Mouse (Mus musculus) intestine, embryonic 16.5 days (tissue): ENCODE measurements around the gene D630045J12Rik. TPM values are rescaled to one million over a fixed set of nuclear protein-coding genes. Genes with fewer than 3 reads are reported as not detected.

Source experiments
- ATAC-seq: fragments of 200-750 bp; cut with Nextera tagmentation; 2 replicates; pipeline ENCODE4 v1.8.0; 2017; ENCODE audit warnings: moderate TSS enrichment, moderate library complexity
- H3K27ac ChIP-seq: fragments of 300-500 bp; sonication (generic); 2 replicates; pipeline ENCODE4 v1.5.1; 2014; ENCODE audit warnings: mild to moderate bottlenecking, low read length
- H3K27me3 ChIP-seq: fragments of 300-500 bp; sonication (generic); replicated peaks from 2 replicates; pipeline ENCODE4 v1.6.1; 2014; ENCODE audit warnings: low read length, control low read depth, mixed read lengths; ENCODE audit not compliant: control insufficient read depth, insufficient read depth
- H3K36me3 ChIP-seq: fragments of 300-500 bp; sonication (generic); 2 replicates; pipeline ENCODE4 v1.6.1; 2014; ENCODE audit warnings: low read length, control low read depth; ENCODE audit not compliant: control insufficient read depth, insufficient read depth
- H3K4me1 ChIP-seq: fragments of 300-500 bp; sonication (generic); 2 replicates; pipeline ENCODE4 v1.6.1; 2014; ENCODE audit warnings: low read length, control low read depth, mixed read lengths; ENCODE audit not compliant: control insufficient read depth, insufficient read depth
- H3K4me2 ChIP-seq: fragments of 300-500 bp; sonication (generic); 2 replicates; pipeline ENCODE4 v1.6.1; 2014; ENCODE audit warnings: low read depth, low read length, control low read depth
- H3K4me3 ChIP-seq: fragments of 300-500 bp; sonication (generic); 2 replicates; pipeline ENCODE4 v1.5.1; 2014; ENCODE audit warnings: mild to moderate bottlenecking, low read length
- H3K9ac ChIP-seq: fragments of 300-500 bp; sonication (generic); 2 replicates; pipeline ENCODE4 v1.6.1; 2014; ENCODE audit warnings: low read depth, low read length
- H3K9me3 ChIP-seq: fragments of 300-500 bp; sonication (generic); 2 replicates; pipeline ENCODE4 v1.6.1; 2016; ENCODE audit warnings: low read length, control low read depth; ENCODE audit not compliant: control insufficient read depth
- WGBS: fragments of 180-500 bp; shearing (Covaris S2); extraction: QIAGEN DNeasy Blood & Tissue Kit; methylation state at CpG from one replicate; pipeline ENCODE4 v1.1.7; 2014; 5-methylcytosine and 5-hydroxymethylcytosine counted together
- polyA plus RNA-seq: library from polyadenylated mRNA; unstranded; fragments of >200 nt; fragmentation: Nextera tagmentation; extraction: Ambion mirVana; gene quantifications from 2 replicates; pipeline ENCODE4 v1.2.1, GENCODE M21; 2015

Gene D630045J12Rik
- polyA plus RNA-seq, 1 experiment from 2014 or later, result 1.5 TPM

DNA sequence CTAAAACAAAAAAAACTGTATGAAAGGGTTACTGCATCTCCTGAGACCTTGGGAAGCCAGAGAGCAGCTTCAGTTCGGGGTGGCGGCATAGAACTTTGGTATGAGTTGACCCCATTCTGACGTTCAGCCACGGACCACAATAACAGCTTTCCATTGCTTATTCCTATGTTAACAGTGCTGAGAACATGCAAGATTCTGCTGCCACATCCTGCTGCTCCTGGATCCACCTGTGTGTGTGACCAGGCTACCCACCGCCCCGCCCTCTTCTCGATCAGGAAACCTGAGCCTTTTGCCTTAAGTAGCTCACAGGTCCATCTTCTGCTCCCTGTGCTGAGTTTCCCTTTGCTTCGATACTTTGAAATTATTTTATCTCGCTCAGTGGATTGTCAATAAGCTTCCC is 147.9 kb downstream of the D630045J12Rik start:
- ATAC-seq, result no peak
- H3K36me3 ChIP-seq, result no peaks in the 10 kb centered on the region
- no peak overlapping the region for H3K27ac ChIP-seq
- H3K4me2 ChIP-seq, result no peak overlapping the region
- H3K9me3 ChIP-seq, result no peaks in the 10 kb centered on the region
- H3K4me3 ChIP-seq, result no peak overlapping the region
- no peak overlapping the region for H3K9ac ChIP-seq
- no peaks in the 10 kb centered on the region for H3K27me3 ChIP-seq
- H3K4me1 ChIP-seq, result peaks cover 5% of the 10 kb centered on the region; the same call in 1 of the 2 replicates
- WGBS, result 83% methylated on average over 9 of the region's 9 CpGs

DNA sequence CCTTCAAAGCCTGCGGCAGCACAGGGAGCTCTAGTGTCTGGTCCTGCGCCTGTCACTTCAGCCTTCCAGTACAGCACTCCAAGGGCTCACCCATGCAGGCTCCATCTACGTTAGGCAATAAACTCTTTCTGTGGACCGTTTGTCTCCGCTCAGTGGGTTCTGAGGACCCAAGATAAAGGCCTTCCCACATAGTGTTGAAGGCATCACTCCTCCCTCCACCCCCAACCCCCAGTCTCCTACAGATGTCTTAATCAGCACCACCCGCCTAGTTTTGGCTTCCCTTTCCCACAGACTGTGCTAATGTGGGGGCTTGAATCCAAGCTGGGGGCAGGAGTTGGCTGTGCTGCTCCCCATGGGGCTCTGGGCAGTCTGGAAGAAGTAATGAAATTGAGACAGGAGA is 150.0 kb downstream of the D630045J12Rik start:
- H3K4me1 ChIP-seq, result no peaks in the 10 kb centered on the region
- H3K4me3 ChIP-seq, result no peak overlapping the region
- H3K27ac ChIP-seq, result no peak overlapping the region
- WGBS, result 52% methylated on average over 6 of the region's 6 CpGs
- no peaks in the 10 kb centered on the region for H3K9me3 ChIP-seq
- H3K36me3 ChIP-seq, result no peaks in the 10 kb centered on the region
- no peaks in the 10 kb centered on the region for H3K27me3 ChIP-seq
- no peak overlapping the region for H3K4me2 ChIP-seq
- no peak for ATAC-seq
- H3K9ac ChIP-seq, result no peak overlapping the region

DNA sequence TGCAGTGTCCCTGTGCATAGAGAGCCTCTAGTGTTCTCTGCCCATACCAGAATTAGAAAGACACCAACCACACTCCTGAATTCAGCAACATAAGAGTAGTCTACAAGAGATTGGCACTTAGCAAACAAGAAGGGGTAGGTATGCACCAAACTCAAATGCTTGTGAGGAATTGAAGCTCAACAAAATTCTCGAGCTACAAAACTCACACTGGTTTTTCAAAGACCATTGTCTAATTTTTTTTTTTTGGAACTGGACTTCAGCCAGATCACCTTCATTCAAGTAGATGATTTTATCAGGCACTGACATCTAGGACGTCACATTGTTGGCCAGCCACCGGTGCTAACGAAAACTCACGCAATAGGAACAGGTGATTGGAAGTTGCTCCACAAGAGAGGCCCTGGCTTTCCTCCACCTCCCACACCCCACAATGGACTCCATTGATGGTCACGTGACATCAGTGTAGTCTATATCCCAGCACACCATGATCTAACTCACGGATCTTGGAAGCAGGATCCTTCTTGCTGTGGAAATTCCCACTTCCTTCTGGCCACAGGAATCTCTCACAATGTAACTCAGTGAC is 151.5 kb downstream of the D630045J12Rik start:
- Histone ChIP-seq H3K4me3 (no peak overlapping the region), H3K9me3 (no peaks in the 10 kb centered on the region), H3K4me1 (peaks cover 1% of the 10 kb centered on the region; the same call in 1 of the 2 replicates), H3K27me3 (no peaks in the 10 kb centered on the region), H3K36me3 (no peaks in the 10 kb centered on the region), H3K27ac (no peak overlapping the region), H3K4me2 (no peak overlapping the region), H3K9ac (no peak overlapping the region)
- no peak for ATAC-seq
- 89% methylated on average over 7 of the region's 7 CpGs for WGBS

DNA sequence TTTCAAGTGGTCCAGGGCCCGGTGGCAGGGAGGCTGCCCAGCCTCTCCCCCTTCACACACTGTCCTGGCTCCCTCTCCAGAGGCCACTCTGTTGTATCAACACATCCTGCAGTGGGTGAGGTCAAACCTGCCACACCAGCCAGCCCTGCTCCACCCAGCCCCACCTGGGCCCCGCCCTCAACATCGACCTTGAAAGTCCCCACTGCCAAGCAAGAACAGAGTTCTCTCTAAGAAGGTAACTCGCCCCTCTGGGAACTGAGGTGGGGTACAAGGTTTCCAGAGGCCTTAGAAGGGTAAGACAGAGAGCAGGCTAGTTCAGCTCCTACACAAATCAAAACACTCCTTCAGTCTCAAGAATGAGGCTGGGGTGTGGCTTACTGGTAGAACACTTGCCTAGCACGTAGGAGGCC is 156.8 kb downstream of the D630045J12Rik start:
- H3K27ac ChIP-seq, result peak overlapping the region; percentile 58
- ATAC-seq, result peak; percentile 94
- peak overlapping the region; percentile 27; the same call in 1 of the 2 replicates for H3K9ac ChIP-seq
- H3K27me3 ChIP-seq, result no peaks in the 10 kb centered on the region
- H3K9me3 ChIP-seq, result no peaks in the 10 kb centered on the region
- 48% methylated on average over 5 of the region's 5 CpGs for WGBS
- H3K4me1 ChIP-seq, result peaks cover 10% of the 10 kb centered on the region
- H3K4me3 ChIP-seq, result no peak overlapping the region
- H3K4me2 ChIP-seq, result peak overlapping the region; percentile 28
- H3K36me3 ChIP-seq, result no peaks in the 10 kb centered on the region

DNA sequence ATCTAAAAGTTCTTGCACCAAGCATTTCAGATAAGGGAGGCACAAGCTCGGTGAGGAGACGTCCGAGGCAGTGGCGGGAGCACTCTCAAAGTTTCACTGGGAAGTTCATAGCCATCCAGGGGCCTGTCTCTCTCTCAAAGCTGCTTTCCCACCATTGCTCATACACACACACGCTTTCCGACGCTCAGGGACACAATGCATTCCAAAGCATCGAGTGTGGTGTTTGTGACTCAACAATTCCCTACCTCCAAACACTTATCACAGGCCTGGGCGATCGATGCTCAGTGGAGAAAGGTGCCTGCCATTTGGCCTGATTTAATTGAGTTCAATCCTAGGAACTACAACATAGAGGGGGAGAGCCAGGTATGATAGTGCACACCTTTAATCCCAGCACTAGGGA is 159.1 kb downstream of the D630045J12Rik start:
- no peak for ATAC-seq
- no peak overlapping the region for H3K4me2 ChIP-seq
- H3K27ac ChIP-seq, result no peak overlapping the region
- no peaks in the 10 kb centered on the region for H3K9me3 ChIP-seq
- peaks cover 10% of the 10 kb centered on the region for H3K4me1 ChIP-seq
- no peaks in the 10 kb centered on the region for H3K36me3 ChIP-seq
- H3K27me3 ChIP-seq, result no peaks in the 10 kb centered on the region
- H3K9ac ChIP-seq, result no peak overlapping the region
- 88% methylated on average over 10 of the region's 10 CpGs for WGBS
- H3K4me3 ChIP-seq, result no peak overlapping the region

DNA sequence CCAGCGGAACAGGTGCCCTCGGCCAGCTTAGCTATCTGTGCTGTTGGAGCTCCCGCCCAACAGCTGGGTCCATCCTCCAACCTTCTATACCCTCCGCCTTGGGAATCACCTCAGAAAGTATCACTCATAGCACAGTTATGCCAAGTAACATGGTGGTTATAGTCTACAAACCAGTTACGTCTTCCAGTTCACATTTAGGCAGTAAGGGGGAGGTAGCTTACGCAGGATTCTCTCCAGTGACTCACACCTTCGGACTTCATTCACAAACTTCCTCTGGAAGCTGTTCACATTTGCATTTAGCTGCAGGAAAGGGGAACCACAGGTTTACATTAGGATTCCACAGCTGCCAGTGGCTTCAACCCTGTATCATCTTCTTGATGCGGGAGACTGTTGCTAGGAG is 161.3 kb downstream of the D630045J12Rik start:
- H3K4me2 ChIP-seq, result no peak overlapping the region
- H3K4me1 ChIP-seq, result peaks cover 10% of the 10 kb centered on the region
- H3K36me3 ChIP-seq, result no peaks in the 10 kb centered on the region
- no peak for ATAC-seq
- no peak overlapping the region for H3K4me3 ChIP-seq
- 94% methylated on average over 8 of the region's 8 CpGs for WGBS
- no peak overlapping the region for H3K9ac ChIP-seq
- H3K9me3 ChIP-seq, result no peaks in the 10 kb centered on the region
- H3K27me3 ChIP-seq, result no peaks in the 10 kb centered on the region
- no peak overlapping the region for H3K27ac ChIP-seq

DNA sequence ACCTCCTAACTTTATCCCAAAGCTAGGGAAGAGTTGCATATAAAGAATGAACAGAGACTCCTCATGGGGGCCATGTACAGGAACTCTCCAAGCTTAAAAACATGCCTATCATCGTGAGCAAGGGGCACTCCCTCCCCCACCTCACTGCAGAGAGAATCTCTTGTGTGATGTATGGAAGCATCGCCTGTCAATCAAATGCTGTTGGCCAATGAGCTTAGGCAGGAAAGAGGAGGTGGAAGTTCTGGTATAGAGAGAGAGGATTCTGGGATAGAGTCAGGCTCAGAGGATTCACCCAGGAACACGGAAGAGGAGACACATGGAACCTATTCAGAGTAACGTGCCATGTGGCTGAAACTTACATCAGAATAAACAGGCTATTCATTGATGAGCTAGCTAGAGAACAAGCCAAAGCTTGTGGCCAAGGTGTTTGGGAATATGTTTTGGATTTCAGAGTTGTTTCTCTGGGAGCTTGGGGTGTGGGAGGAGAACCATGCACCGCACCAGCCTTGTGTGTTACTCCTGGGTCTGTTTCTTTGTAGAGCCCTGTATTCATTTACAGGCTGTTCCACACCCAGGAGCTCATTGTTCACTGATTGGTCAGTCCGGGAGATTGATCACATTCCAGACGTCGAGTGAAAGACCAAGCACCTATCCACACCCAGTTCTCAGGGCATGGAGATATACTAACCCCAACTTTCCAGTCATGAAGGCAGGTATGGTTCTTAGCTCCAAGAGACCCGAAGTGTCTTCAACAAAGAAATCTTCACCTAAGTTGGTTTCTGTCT is 166.4 kb downstream of the D630045J12Rik start:
- H3K36me3 ChIP-seq, result no peaks in the 10 kb centered on the region
- no peaks in the 10 kb centered on the region for H3K9me3 ChIP-seq
- H3K9ac ChIP-seq, result no peak overlapping the region
- no peak for ATAC-seq
- no peak overlapping the region for H3K4me2 ChIP-seq
- no peak overlapping the region for H3K4me3 ChIP-seq
- H3K27me3 ChIP-seq, result no peaks in the 10 kb centered on the region
- H3K27ac ChIP-seq, result no peak overlapping the region
- WGBS, result 67% methylated on average over 9 of the region's 9 CpGs
- H3K4me1 ChIP-seq, result no peaks in the 10 kb centered on the region

DNA sequence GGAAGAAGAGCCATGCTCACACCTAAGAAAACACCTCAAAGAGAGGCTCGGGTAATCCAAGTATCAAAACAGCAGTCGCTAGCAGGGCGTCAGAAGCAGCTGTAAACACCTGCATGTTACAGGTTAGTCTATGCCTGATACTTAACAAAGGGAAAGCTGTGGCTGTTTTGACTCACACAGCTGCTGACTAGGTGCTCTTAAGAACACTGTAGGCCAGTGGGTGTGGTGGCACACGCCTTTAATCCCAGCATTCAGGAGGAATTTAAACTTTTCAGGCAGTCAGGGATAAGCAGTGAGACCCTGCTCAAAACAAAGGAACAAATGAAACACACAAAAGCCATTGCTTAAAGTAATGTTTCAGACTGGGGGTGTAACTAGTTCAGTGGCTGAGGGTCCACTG is 170.6 kb downstream of the D630045J12Rik start:
- no peak overlapping the region for H3K4me3 ChIP-seq
- H3K9ac ChIP-seq, result no peak overlapping the region
- H3K36me3 ChIP-seq, result no peaks in the 10 kb centered on the region
- no peak for ATAC-seq
- 35% methylated on average over 4 of the region's 4 CpGs for WGBS
- no peak overlapping the region for H3K27ac ChIP-seq
- no peak overlapping the region for H3K4me2 ChIP-seq
- no peaks in the 10 kb centered on the region for H3K27me3 ChIP-seq
- H3K4me1 ChIP-seq, result peaks cover 7% of the 10 kb centered on the region; the same call in 1 of the 2 replicates
- no peaks in the 10 kb centered on the region for H3K9me3 ChIP-seq

DNA sequence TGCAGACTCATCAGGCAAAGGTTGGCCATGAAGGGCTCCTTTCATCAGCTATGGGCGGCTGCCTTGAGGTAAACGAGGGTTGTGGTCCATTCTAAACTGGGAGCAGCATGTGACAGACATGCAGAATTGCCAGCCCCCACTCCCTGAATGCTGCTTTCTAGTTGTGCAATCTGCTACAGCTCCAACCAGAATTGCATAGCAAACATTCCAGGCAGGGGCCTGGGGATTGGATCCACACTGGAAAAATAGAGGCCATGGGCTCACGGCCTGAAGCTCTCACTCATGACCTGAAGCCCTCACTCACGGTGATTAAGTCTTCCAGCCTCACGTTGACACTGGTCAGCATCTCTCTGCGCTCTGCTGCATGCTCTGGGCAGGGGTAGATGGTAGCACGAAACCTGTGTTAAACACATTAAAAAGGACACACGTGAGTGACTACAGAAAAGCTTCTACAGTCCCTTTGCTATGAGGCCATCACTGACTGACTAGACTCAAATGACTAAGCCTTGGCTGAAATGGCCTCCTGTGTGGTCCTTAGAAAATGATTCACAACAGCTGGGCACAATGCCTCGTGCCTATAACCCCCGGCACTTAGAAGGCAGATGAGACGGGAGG is 172.0 kb downstream of the D630045J12Rik start:
- H3K36me3 ChIP-seq, result no peaks in the 10 kb centered on the region
- ATAC-seq, result peak; percentile 55; the same call in 1 of the 2 replicates
- peaks cover 7% of the 10 kb centered on the region; the same call in 1 of the 2 replicates for H3K4me1 ChIP-seq
- H3K9me3 ChIP-seq, result no peaks in the 10 kb centered on the region
- H3K9ac ChIP-seq, result no peak overlapping the region
- no peaks in the 10 kb centered on the region for H3K27me3 ChIP-seq
- no peak overlapping the region for H3K4me3 ChIP-seq
- no peak overlapping the region for H3K4me2 ChIP-seq
- 45% methylated on average over 11 of the region's 11 CpGs for WGBS
- peak overlapping the region; percentile 30; the same call in 1 of the 2 replicates for H3K27ac ChIP-seq
